Mouse (Mus musculus) stomach, postnatal 0 days (tissue): ENCODE results near the gene Xpo4.

Experiments
- CTCF ChIP-seq: IDR thresholded peaks from 2 replicates; pipeline ENCODE4 v1.5.1; 2016; ENCODE audit warnings: antibody characterized with exemption, low read depth, mild to moderate bottlenecking, moderate library complexity
- EP300 ChIP-seq: optimal IDR thresholded peaks from 2 replicates; pipeline ENCODE3; 2016; ENCODE audit warnings: antibody characterized with exemption

- TF ChIP-seq CTCF (no peak), EP300 (no peak)
Measured at GRCm38 (mm10) chr14:57529786-57530515, 135.3 kb downstream of the Xpo4 start.
